Mouse (Mus musculus): ENCODE measurements around the gene Tbxas1.

Tbxas1 gene

GRCm38 (mm10) chr6:38889156-38889555 lies 14.0 kb downstream of the Tbxas1 start:
- no peak for DNase-seq (ENCODE audit: low read depth in 2 of 2, low spot score in 2 of 2)

DNA sequence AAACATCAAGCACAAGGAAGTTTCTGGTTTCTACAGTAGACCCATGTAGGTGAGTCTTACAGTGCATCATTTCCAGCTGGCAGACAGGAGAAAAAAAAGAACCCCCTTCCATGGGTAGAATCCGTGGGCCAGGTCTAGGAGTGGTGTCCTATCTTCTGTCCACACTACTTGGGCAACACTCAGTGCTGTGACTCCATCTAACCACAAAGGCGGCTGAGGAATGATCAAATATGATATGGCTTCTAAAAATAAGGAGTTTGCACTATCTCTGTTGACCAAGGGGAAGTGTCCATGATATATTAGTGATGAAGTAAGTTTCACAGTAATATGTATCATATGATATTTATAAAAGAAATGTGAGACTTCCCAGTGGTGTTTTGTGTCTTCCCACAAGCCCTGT lies 16.8 kb downstream of the Tbxas1 start:
- no peak for DNase-seq (ENCODE audit: low read depth in 2 of 2, low spot score in 2 of 2)

DNA sequence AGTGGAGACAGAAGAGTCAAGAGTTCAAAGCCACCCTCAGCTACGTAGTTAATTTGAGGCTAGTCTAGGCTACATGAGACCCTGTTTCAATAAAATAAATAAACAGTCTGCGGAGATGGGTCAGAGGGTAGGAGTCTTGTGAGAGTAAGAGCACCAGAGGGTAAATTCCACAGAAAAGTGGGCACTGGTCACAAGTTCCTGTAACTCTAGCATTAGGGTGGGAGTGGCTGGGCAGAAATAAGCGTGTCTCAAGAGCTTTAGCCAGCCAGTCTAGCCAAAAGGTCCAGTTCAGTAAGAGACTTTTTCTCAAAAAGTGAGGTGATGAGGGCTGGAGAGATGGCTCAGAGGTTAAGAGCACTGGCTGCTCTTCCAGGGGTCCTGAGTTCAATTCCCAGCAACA lies 18.4 kb downstream of the Tbxas1 start:
- DNase-seq (ENCODE audit: low read depth in 2 of 2, low spot score in 2 of 2): no peak

DNA sequence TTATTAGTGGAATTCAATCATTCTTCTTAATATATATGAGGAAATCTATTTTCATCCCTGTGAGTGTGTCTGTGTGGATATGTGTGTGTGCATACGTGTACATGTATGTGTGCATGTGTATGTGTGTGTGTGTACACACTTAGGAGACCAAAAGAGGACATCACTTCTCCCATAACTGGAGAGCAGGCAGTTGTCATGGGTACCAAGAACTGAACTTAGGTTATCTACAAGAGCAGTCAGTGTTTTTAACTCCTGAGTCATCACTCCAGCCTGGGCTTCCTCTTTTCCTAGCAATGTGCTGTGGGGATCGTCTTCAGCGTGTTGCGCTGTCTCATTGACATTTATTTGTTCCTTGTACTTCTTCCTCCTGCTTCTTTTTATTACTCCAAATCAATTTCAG lies 24.9 kb downstream of the Tbxas1 start:
- DNase-seq (ENCODE audit: low read depth in 2 of 2, low spot score in 2 of 2): no peak

- no peak for DNase-seq (ENCODE audit: low read depth in 2 of 2, low spot score in 2 of 2)
These were observed 25.4 kb downstream of the Tbxas1 start for GRCm38 (mm10) chr6:38900479-38901126.

GRCm38 (mm10) chr6:38901152-38901551 lies 25.9 kb downstream of the Tbxas1 start:
- DNase-seq (ENCODE audit: low read depth in 2 of 2, low spot score in 2 of 2): no peak

- no peak for DNase-seq (ENCODE audit: low read depth in 2 of 2, low spot score in 2 of 2)
These were observed 26.4 kb downstream of the Tbxas1 start for GRCm38 (mm10) chr6:38901636-38902035.

GRCm38 (mm10) chr6:38902820-38903439 lies 27.7 kb downstream of the Tbxas1 start:
- no peak for DNase-seq (ENCODE audit: low read depth in 2 of 2, low spot score in 2 of 2)

GRCm38 (mm10) chr6:38906005-38906404 lies 30.8 kb downstream of the Tbxas1 start:
- no peak for DNase-seq (ENCODE audit: low read depth in 2 of 2, low spot score in 2 of 2)

DNA sequence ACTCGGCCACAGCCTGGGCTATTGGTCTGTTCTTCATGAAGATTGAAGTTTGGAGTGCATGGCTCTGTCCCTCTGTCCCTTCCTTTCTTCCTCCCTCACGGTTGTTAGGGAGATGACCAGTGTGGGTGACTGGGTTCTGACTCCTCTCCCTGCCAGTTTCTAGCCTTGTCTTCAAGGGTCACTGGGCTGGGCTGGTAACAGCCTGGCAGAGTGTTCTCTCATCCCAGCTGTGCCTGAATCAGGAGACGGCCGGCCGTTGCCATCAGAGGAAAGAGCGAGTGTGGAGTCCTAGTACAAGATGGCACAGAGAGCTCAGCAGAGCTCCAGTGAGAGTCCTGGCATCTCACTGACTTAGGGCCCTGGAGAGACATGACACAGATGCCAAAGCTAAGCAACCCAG lies 33.2 kb downstream of the Tbxas1 start:
- DNase-seq (ENCODE audit: low read depth in 2 of 2, low spot score in 2 of 2): no peak

DNA sequence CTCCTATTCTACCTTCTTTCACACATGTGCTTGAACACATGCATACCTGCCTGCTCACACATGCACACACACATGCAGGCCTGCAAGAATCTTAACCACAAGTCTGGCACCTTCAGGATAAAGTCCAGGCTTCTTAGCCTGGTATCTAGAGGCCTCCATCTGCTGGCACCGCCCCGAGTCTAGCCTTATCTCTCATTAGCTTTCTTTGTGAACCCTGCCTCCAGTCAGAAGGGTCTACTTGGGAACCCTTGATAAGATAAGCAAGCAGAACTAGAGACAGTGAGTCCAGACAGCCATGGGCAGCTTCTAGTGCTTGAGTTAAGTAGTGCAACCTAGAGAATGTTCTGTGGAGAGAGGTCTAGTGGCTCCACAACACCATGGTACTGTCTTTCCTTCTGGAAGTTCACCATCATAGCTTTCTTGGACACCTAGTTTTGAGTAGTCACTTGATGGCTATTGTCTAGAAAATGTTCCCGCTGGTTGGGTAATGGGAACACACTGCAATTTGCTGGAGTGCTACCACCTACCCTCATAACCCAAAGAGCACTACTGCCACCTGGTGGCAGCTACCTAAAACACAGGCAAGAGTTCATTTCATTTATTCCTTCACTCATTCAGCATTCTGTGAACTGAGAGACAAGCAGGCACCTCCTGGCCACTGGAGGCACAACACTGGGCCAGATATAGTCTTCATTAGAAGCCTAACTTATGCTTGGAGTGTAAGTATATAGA lies 35.8 kb downstream of the Tbxas1 start:
- DNase-seq (ENCODE audit: low read depth in 2 of 2, low spot score in 2 of 2): peak; percentile 48 to 60

- DNase-seq (ENCODE audit: low read depth in 2 of 2, low spot score in 2 of 2): no peak
These were observed 37.0 kb downstream of the Tbxas1 start for GRCm38 (mm10) chr6:38912121-38912660.

- DNase-seq (ENCODE audit: low read depth in 2 of 2, low spot score in 2 of 2): no peak
These were observed 37.6 kb downstream of the Tbxas1 start for GRCm38 (mm10) chr6:38912845-38913244.

DNA sequence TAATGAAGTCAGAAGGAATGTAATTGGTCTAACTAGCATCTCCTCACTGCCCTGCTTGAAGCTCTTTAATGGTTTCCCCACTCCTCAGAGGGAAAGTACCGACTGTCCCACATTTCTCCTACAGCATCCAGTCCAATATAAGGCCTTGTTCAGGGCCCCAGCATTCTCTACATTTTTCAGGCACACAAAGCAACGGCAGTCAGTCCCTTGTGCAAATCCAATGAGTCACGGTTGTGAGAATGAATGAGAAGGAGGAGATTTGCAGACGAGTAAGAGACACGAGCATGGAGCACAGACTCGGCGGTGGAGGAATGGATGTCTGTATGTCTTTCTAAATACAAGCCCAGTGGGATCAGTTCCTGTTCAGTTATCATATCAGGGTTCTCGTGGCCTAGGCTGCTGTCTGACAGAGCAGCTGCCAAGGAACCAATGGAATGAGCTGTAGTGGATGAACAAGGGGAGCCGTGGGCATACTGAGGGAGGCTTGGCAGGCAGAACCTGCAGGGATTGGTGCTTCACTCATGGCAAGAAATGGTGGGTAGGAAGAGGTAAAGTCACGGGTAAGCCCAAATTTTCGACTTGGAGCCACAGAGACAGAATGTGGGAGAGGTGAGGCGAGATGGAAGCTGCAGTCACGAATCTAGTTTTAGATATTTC lies 38.3 kb downstream of the Tbxas1 start:
- no peak for DNase-seq (ENCODE audit: low read depth in 2 of 2, low spot score in 2 of 2)

GRCm38 (mm10) chr6:38914181-38914580 lies 39.0 kb downstream of the Tbxas1 start:
- no peak for DNase-seq (ENCODE audit: low read depth in 2 of 2, low spot score in 2 of 2)

DNA sequence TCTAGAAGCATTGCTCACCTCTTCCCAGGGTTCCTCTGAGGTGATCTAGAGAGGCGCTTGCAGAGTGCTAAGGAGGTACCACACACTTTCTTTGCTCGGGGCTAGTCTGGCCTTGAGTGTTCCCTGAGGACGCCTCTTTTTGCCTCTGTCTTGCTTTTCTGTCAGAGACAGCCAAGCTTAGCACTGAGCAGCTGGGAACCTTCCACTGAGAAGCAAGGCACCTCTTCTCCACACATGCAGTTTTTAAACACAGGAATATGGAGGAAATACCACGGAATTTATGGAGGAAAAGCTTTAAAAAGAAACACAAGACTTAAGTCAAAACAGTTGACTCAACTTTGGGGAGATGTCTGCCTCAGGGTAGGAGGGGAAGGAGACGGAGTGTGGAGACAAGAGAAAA lies 40.6 kb downstream of the Tbxas1 start:
- no peak for DNase-seq (ENCODE audit: low read depth in 2 of 2, low spot score in 2 of 2)

GRCm38 (mm10) chr6:38916571-38916970 lies 41.4 kb downstream of the Tbxas1 start:
- no peak for DNase-seq (ENCODE audit: low read depth in 2 of 2, low spot score in 2 of 2)

GRCm38 (mm10) chr6:38917415-38917814 lies 42.2 kb downstream of the Tbxas1 start:
- DNase-seq (ENCODE audit: low read depth in 2 of 2, low spot score in 2 of 2): no peak

GRCm38 (mm10) chr6:38918728-38919127 lies 43.5 kb downstream of the Tbxas1 start:
- no peak for DNase-seq (ENCODE audit: low read depth in 2 of 2, low spot score in 2 of 2)

DNA sequence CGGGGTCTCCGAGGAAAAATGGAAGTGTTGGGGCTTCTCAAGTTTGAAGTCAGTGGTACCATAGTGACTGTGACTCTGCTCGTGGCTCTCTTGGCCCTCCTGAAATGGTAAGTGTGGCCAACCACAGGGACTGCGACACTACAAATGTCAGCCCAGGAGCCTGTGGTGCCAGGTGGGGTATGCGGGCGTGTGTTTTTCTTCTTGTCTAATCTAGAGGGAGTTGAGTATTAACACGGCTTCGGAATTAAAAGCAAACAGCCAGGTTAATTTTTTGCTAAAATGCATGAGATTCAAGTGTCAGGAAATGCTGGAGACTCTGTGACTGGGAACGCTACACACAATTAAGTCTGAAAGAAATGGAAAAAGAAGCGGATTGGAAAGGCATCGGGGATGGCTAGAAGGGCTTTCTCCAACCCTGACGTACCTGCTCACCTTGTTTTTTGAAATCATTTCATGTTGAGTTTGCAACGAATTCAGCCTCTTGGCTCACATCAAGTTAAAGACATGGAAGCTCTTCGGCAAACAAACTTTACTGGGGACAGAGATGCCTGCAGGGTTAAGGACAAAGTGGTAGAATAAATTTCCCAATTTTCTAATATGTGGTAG lies 44.0 kb downstream of the Tbxas1 start:
- DNase-seq (ENCODE audit: low read depth in 2 of 2, low spot score in 2 of 2): no peak

DNA sequence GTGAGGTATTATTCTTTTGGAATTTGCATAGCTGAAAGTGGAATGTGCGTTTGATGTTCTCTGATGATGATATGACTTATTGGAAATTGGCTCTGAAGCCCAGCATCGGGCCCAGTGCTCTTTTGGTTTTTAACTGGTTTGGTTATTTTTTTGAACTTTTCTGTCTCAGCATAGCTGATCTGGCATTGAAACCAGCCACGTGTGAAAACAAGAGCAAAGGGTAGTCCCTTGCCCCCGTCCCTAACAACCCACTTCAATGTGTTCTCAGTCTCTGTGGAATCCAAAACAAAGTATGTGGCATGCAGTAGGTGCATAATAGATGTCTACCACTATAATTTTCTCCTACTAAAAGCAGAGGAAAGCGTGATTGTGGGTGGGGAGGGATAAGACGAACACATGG lies 44.9 kb downstream of the Tbxas1 start:
- DNase-seq (ENCODE audit: low read depth in 2 of 2, low spot score in 2 of 2): no peak
